Mouse (Mus musculus) liver, postnatal 0 days (tissue): ENCODE measurements around the gene Il10.

Source experiments
- CTCF ChIP-seq: sonication (generic); IDR thresholded peaks from 2 replicates; pipeline ENCODE4 v1.5.1; 2016; ENCODE audit warnings: antibody characterized with exemption, low read depth
- EP300 ChIP-seq: IDR thresholded peaks from 2 replicates; pipeline ENCODE4 v1.6.1; 2016; ENCODE audit warnings: antibody characterized with exemption, low read depth, mild to moderate bottlenecking

DNA sequence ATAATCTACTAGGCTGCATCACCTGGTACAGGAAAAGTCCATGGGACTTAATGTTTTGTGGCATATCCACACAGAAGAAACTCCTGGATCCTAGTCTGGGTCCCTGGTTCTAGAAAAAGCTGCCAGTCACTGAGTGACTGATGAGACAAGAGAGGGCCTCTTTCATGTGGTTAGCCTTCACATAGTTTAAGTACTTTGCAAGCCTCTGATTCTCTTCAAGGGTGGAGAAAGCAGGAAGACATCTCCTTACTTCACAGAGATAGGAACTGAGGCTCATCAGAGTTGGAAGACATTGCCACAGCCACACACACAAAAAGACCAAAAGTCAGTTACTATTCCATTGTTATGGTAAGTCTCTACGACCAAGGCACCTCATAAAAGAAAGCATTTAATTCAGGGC, 13.6 kb upstream of the Il10 start:
- TF ChIP-seq CTCF, result no peak
- no peak for TF ChIP-seq EP300
